Mouse (Mus musculus) ES-Bruce4 (cell line): ENCODE measurements around the gene Hs3st3b1.

ENCODE experiments used
- CTCF ChIP-seq: IDR thresholded peaks from one replicate; pipeline ENCODE4 v1.8.1; 2011; ENCODE audit warnings: low read depth, low read length
- POLR2A ChIP-seq: IDR thresholded peaks from one replicate; pipeline ENCODE4 v1.8.1; 2011; ENCODE audit warnings: low read length; ENCODE audit not compliant: insufficient read depth

DNA sequence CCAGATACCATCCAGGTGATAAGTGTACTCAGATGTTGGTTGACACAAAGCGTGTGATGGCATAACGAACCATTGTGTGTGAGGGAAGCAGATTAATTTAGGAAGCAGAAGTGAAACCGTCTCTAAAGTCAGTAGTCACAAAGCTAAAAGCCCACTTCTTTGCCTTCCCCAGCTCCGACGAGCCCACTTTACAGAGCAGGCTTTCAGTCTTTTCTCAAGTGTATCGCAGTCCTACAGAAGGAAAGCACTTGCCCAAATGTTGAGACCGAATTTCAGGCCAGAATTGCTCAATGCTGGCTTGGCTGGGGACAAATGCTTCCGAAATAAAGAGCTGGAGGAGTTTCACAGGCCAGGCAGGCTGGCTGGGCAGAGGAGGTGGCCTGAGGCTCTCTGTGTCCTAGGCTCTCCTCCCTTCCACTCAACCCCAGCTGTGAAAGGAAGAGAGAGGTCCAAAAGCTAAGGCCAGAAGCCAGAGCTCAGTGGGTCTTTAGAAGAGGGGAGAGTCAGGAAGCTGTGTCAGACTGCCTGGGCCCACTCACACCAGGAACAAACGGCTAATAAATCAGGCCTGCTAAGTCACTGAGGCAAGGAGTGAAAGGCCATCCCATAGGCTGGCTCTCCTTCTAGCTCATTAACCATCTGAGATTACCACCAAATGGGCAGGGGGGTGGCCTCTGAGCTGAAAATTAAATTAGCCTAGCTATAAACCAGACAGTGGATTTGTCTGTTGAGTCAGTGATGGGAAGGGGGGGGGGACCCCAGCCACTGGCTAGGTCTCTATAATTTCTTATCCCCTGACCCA is 15.3 kb downstream of the Hs3st3b1 start:
- TF ChIP-seq POLR2A = no peak
- TF ChIP-seq CTCF = no peak
